Mouse (Mus musculus) CD4-positive, CD25-positive, alpha-beta regulatory T cell, adult 4 months (primary cell): Measurements from ENCODE around the gene Efna5. TPM values are rescaled to one million over a fixed set of nuclear protein-coding genes. Genes with fewer than 3 reads are reported as not detected.

Source experiments
- ATAC-seq: one replicate; pipeline ENCODE4 v1.8.0; 2017
- polyA plus RNA-seq, 2 experiments: library from polyadenylated mRNA; unstranded; fragments of 100-300 nt; shearing (Covaris generic); gene quantifications; one replicate each; pipeline ENCODE4 v1.2.1; 2017

The Efna5 gene
- polyA plus RNA-seq, 2 experiments from 2014 or later = 0.13 TPM; not detected in 1

- no peak for ATAC-seq
These were observed 136.9 kb downstream of the Efna5 start for GRCm38 (mm10) chr17:62744239-62744638.

- ATAC-seq = no peak
These were observed 139.4 kb downstream of the Efna5 start for GRCm38 (mm10) chr17:62741702-62742101.

GRCm38 (mm10) chr17:62741020-62741419, 140.1 kb downstream of the Efna5 start:
- no peak for ATAC-seq

GRCm38 (mm10) chr17:62739993-62740392, 141.1 kb downstream of the Efna5 start:
- no peak for ATAC-seq

GRCm38 (mm10) chr17:62737404-62737803, 143.7 kb downstream of the Efna5 start:
- no peak for ATAC-seq

- no peak for ATAC-seq
These were observed 145.2 kb downstream of the Efna5 start for GRCm38 (mm10) chr17:62735943-62736342.

GRCm38 (mm10) chr17:62734901-62735300, 146.2 kb downstream of the Efna5 start:
- ATAC-seq = no peak

- ATAC-seq = no peak
These were observed 147.1 kb downstream of the Efna5 start for GRCm38 (mm10) chr17:62734067-62734466.

- no peak for ATAC-seq
These were observed 151.2 kb downstream of the Efna5 start for GRCm38 (mm10) chr17:62729754-62730470.

GRCm38 (mm10) chr17:62728142-62728917, 152.8 kb downstream of the Efna5 start:
- ATAC-seq = no peak

GRCm38 (mm10) chr17:62726102-62726501, 155.0 kb downstream of the Efna5 start:
- no peak for ATAC-seq

GRCm38 (mm10) chr17:62722962-62723361, 158.2 kb downstream of the Efna5 start:
- ATAC-seq = no peak

- no peak for ATAC-seq
These were observed 159.5 kb downstream of the Efna5 start for GRCm38 (mm10) chr17:62721595-62721994.

GRCm38 (mm10) chr17:62720740-62721450, 160.2 kb downstream of the Efna5 start:
- no peak for ATAC-seq

GRCm38 (mm10) chr17:62717426-62718131, 163.5 kb downstream of the Efna5 start:
- ATAC-seq = no peak

GRCm38 (mm10) chr17:62713455-62713854, 167.7 kb downstream of the Efna5 start:
- ATAC-seq = no peak

GRCm38 (mm10) chr17:62706418-62706817, 174.7 kb downstream of the Efna5 start:
- ATAC-seq = no peak

- ATAC-seq = no peak
These were observed 178.9 kb downstream of the Efna5 start for GRCm38 (mm10) chr17:62702020-62702814.

GRCm38 (mm10) chr17:62700791-62701602, 180.1 kb downstream of the Efna5 start:
- ATAC-seq = no peak

- no peak for ATAC-seq
These were observed 186.1 kb downstream of the Efna5 start for GRCm38 (mm10) chr17:62694958-62695437.

GRCm38 (mm10) chr17:62692242-62692641, 188.9 kb downstream of the Efna5 start:
- no peak for ATAC-seq
